Mouse (Mus musculus) bone marrow, adult 2 months (tissue): Measurements from ENCODE around the gene Tbl1xr1. TPM values are rescaled to one million over a fixed set of nuclear protein-coding genes. Genes with fewer than 3 reads are reported as not detected.

Source experiments
- H3K27ac ChIP-seq: fragments of 200-500 bp; 2 replicates; pipeline ENCODE4 v1.5.1; 2012; ENCODE audit warnings: low read depth, mild to moderate bottlenecking, control low read depth, inconsistent platforms, low read length; ENCODE audit not compliant: control insufficient read depth, poor library complexity, insufficient read depth
- H3K4me1 ChIP-seq: fragments of 200-500 bp; 2 replicates; pipeline ENCODE4 v1.6.1; 2011; ENCODE audit warnings: low read length; ENCODE audit not compliant: control insufficient read depth, insufficient read depth
- H3K4me3 ChIP-seq: fragments of 200-500 bp; replicated peaks from 2 replicates; pipeline ENCODE3; 2011; ENCODE audit warnings: mild to moderate bottlenecking, low read depth, low read length, control low read depth; ENCODE audit not compliant: control insufficient read depth
- CTCF ChIP-seq: fragments of 200-500 bp; IDR thresholded peaks from 2 replicates; pipeline ENCODE4 v1.5.1; 2011; ENCODE audit warnings: low read length, control low read depth; ENCODE audit not compliant: control insufficient read depth, insufficient read depth
- POLR2A ChIP-seq: fragments of 200-500 bp; IDR thresholded peaks from 2 replicates; pipeline ENCODE4 v1.6.1; 2011; ENCODE audit warnings: low read depth, mild to moderate bottlenecking, control low read depth, low read length, borderline replicate concordance; ENCODE audit not compliant: control insufficient read depth
- WGBS: fragments of 180-500 bp; shearing (Covaris S2); methylation state at CpG from one replicate; pipeline ENCODE4 v1.1.7; 2018; 5-methylcytosine and 5-hydroxymethylcytosine counted together
- polyA plus RNA-seq: library from polyadenylated mRNA; stranded (reverse); fragments of >200 nt; gene quantifications from 2 replicates; pipeline ENCODE4 v1.2.4, GENCODE M21; 2011; ENCODE audit warnings: low replicate concordance; ENCODE audit not compliant: missing spikeins, insufficient read depth, insufficient read length

The Tbl1xr1 gene
- polyA plus RNA-seq, 1 experiment: 32.5 TPM

DNA sequence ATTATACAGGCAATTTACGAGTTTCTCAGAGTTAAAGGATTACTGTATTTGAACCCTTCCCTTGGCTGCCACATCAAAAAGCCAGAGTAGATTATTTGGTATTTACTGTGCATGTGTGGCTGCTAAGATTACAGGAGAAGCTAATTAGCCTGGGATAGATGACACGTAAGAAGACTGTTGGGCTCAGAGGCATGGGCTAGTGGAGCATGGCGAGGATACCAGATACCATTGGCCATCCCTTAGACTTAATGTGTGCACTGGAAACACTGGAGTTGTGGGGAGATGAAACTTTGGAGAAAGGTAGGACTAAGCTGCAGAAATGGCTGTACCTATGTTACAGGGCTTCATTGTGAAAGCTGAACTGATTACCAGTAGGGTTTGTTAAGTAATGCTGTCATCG, 108.8 kb downstream of the Tbl1xr1 start:
- TF ChIP-seq POLR2A (no peak), CTCF (no peak)
- Histone ChIP-seq H3K4me3 (no peak overlapping the region), H3K27ac (no peak overlapping the region), H3K4me1 (peaks cover 1% of the 10 kb centered on the region; the same call in 1 of the 2 replicates)
- WGBS: 81% methylated on average over 4 of the region's 4 CpGs

DNA sequence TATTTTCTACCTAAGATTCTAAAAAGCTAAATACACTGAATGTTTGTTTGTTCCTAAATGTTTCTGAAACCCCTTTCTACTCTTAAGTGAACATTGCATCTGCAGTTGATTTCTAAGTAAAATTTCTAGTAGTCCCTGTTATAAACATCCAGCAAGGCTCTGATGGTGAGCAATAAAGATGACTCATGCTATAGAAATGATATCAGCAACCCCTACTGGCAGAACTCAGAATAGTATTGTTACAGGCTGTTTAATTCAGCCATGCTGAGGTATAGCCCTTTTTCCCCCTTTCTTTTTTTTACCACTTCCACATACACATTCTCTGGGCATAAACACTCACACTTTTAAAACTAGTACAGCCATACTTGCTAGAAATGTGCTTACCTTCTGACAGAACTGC, 114.0 kb downstream of the Tbl1xr1 start:
- no peak overlapping the region for H3K27ac ChIP-seq
- H3K4me3 ChIP-seq: no peak overlapping the region
- H3K4me1 ChIP-seq: no peaks in the 10 kb centered on the region; the same call in 1 of the 2 replicates
- TF ChIP-seq POLR2A (no peak), CTCF (no peak)

DNA sequence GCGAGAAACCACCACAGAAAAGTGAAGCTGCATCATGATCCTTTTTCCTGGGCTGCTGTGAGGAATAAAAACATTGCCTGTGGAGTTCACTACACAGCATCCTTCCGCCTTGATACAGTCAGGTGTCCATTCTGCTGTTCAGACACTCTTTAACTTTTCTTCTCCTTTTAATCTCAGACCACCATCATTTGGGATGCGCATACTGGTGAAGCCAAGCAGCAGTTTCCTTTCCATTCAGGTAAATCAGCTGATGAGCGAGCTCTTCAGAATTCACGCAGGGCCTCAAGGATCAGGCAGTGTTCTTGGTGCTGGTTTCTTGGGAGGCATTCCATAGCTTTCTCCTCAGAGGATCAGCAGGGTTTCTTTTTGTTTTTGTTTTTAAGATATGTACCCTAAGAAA, 116.5 kb downstream of the Tbl1xr1 start:
- WGBS: 91% methylated on average over 5 of the region's 5 CpGs
- Histone ChIP-seq H3K27ac (no peak overlapping the region), H3K4me3 (no peak overlapping the region), H3K4me1 (no peaks in the 10 kb centered on the region)
- no peak for TF ChIP-seq POLR2A
- TF ChIP-seq CTCF: no peak

DNA sequence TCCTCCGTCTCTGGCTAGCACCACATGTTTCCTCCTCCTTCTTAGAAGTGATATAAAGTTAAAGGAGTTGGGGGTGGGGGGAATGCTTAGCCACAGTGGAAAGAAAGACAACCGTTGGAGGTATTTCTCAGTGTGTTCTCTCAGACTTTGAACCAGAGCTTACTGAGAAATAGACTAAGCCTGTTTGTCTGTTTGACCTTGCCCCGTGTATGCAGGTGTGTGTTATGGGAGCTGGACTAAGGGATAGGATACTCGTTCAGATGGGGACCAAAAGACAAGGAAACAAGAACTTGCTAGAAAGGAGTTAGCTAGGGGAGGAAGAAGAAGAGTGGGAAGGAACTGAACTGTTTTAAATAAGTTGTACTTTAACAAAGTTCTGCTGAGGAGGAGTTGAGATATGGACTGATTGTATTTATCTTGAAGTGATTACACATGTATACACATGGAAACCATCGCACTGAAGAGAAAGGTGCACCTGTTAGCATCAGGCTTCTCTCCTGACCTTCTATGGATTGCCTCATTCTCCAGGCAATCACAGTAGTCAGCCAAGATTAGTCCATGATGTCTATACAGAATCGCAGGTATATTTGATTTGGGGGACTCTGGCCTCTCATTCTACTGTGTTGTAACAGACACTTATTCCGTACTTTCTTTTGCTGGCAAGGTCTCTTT, 117.9 kb downstream of the Tbl1xr1 start:
- WGBS: 83% methylated on average over 7 of the region's 7 CpGs
- no peak for TF ChIP-seq CTCF
- no peak for TF ChIP-seq POLR2A
- Histone ChIP-seq H3K27ac (no peak overlapping the region), H3K4me1 (no peaks in the 10 kb centered on the region), H3K4me3 (no peak overlapping the region)

DNA sequence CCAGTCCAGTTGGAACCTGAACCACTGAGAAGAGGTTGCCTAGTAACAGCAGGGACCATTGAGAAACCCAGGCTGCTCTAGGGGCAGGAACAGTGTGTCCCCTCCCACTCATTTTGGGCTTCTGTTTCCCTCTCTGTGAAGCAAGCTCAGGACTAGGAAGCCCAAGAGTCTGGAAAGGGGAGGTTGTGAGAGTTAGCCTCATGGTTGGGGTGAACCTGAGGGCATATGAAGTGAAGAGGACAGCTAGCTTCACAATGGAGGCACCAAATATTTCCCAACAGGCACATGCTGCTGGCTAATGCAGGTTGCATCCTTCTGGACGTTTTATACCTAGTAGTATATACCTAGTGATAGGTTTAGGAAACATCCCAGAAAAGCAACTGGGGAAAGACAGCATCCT, 122.3 kb downstream of the Tbl1xr1 start:
- Histone ChIP-seq H3K4me3 (no peak overlapping the region), H3K4me1 (no peaks in the 10 kb centered on the region), H3K27ac (no peak overlapping the region)
- WGBS: 68% methylated on average over 1 of the region's 1 CpGs
- TF ChIP-seq POLR2A (no peak), CTCF (no peak)

DNA sequence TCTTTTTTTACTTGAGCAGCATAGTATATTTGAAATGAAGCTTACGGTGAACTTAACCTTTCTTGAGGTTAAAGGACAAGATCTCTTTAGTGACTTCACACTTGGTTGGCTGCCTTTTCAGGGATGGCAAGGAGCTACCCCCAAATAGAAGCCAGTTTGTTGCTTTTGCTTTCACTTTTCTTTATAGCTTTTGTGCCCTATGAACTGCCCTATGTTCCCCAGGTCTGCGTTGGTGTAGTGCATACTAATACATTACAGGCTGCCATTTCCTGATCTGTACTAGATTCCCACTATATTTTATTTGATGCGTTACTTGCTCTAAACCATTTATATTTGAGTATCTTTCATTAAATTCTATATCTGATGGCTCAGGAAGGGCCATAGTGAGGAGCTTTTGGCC, 127.7 kb downstream of the Tbl1xr1 start:
- Histone ChIP-seq H3K4me1 (no peaks in the 10 kb centered on the region), H3K27ac (no peak overlapping the region), H3K4me3 (no peak overlapping the region)
- TF ChIP-seq POLR2A: no peak
- TF ChIP-seq CTCF: no peak
- 90% methylated on average over 3 of the region's 3 CpGs for WGBS

DNA sequence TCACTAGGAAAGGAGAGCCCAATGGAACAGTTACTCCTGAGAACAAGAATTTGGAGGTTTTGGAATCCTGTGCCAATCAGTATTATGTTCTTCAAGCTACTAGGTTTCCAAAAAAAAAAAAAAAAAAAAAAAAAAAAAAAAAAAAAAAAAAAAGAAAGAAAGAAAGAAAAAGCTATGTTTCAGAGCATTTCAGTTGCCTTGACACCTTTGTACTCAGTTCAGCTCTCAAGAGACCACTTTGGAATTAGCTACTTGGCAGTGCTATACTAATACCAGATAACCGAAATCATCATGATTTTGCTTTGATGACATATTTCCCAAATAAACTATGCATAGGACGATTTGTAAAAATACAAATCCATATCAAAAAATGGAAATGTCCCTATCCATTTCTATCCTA, 145.1 kb downstream of the Tbl1xr1 start:
- Histone ChIP-seq H3K4me1 (no peaks in the 10 kb centered on the region), H3K27ac (no peak overlapping the region), H3K4me3 (no peak overlapping the region)
- TF ChIP-seq POLR2A (no peak), CTCF (no peak)
- 76% methylated on average over 2 of the region's 2 CpGs for WGBS

DNA sequence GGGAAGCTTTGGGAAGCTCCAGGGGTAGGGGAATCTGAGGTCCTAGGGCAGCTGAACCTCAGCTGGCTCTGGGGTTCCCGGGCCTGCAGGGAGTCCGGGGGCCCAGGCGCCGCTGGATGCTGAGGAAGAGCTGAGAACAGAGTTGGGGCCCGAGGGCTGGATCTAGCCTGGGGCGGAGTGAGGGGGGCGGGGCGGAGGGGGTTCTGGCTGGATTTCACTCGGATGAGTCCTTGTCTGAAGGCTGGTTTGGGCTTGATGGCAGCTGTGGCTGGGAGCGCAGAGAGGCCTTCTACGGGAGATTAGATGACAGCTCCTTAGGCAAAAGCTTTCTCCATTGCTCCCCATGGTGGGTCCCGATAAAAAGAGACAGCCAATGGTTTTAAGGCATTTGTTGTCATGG, 145.9 kb downstream of the Tbl1xr1 start:
- Histone ChIP-seq H3K4me3 (no peak overlapping the region), H3K4me1 (no peaks in the 10 kb centered on the region), H3K27ac (no peak overlapping the region)
- 69% methylated on average over 12 of the region's 12 CpGs for WGBS
- TF ChIP-seq CTCF (no peak), POLR2A (no peak)

DNA sequence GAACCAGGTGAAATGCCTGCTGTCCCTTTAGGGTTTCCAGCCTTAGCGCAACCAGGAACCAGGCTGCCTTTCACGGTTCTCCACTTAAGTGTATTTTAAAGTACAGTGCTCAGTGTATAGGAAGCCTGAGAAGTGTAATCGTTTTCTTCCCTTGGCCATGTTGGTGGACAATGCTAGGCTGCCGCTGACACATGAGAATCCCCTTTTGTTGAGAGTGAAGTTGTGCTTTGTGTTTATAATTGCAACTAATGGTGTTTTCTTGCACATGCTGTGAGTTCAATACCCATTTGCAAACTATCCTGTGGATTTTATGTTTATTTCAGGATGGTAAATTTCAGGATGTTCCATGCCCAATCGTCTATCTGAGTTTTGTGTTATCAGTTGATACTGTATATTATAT, 146.6 kb downstream of the Tbl1xr1 start:
- Histone ChIP-seq H3K4me3 (no peak overlapping the region), H3K27ac (no peak overlapping the region), H3K4me1 (no peaks in the 10 kb centered on the region)
- 87% methylated on average over 5 of the region's 5 CpGs for WGBS
- TF ChIP-seq CTCF (no peak), POLR2A (no peak)
